ENCODE assay signal across 30 mouse cellular contexts in genomic region chr11:114797981-114798380, GRCm38 (mm10). TPM values are rescaled to one million over a fixed set of nuclear protein-coding genes. Genes with fewer than 3 reads are reported as not detected.
"Had no signal": no experiment of that assay in that cellular context is flagged by ENCODE, and none has a peak within 500 bp of the region (broad histone marks: within the 10 kb centered on the region; RNA-seq: fewer than 3 reads in every experiment).

No protein-coding gene starts in this region.

- H3K9me3 ChIP-seq: limb, embryonic 10.5 days; limb, embryonic 13.5 days; liver, embryonic 13.5 days; midbrain, embryonic 12.5 days; midbrain, embryonic 15.5 days; neural tube, embryonic 13.5 days had no signal

- H3K27me3 ChIP-seq: midbrain, embryonic 15.5 days had no signal

- H3K36me3 ChIP-seq: limb, embryonic 10.5 days; limb, embryonic 13.5 days; liver, embryonic 13.5 days; midbrain, embryonic 12.5 days; midbrain, embryonic 15.5 days; neural tube, embryonic 13.5 days had no signal

- ATAC-seq: midbrain, embryonic 15.5 days had no signal

- H3K4me3 ChIP-seq: layer of hippocampus, adult 2 months; limb, embryonic 10.5 days; limb, embryonic 13.5 days; liver, embryonic 13.5 days; midbrain, embryonic 12.5 days; midbrain, embryonic 15.5 days; myocyte; neural tube, embryonic 13.5 days had no signal

- DNase-seq: kidney, adult 2 months; kidney, postnatal 25 days; layer of hippocampus, adult 9-11 months; liver; liver, embryonic 13.5 days; lung, adult 2 months; lung, postnatal 14 days; lung, postnatal 4 days; thymus, adult 18-20 months; thymus, postnatal 36 days had no signal

- H3K9ac ChIP-seq: limb, embryonic 13.5 days; liver, embryonic 13.5 days; midbrain, embryonic 12.5 days; midbrain, embryonic 15.5 days; neural tube, embryonic 13.5 days had no signal

- H3K27ac ChIP-seq: kidney, postnatal 0 days; layer of hippocampus, adult 2 months; limb, embryonic 10.5 days; limb, embryonic 13.5 days; liver, embryonic 13.5 days; midbrain, embryonic 15.5 days had no signal

- H3K4me2 ChIP-seq: limb, embryonic 13.5 days; liver, embryonic 13.5 days; midbrain, embryonic 12.5 days; midbrain, embryonic 15.5 days; neural tube, embryonic 13.5 days had no signal

RNA-seq across cellular contexts. Expression of gene Gpr142, which starts 0.7 kb away (rescaled TPM):
- total RNA-seq: layer of hippocampus, adult 2 months; layer of hippocampus, postnatal 25 days; left cerebral cortex, adult 18-20 months; left cerebral cortex, postnatal 25 days; megakaryocyte progenitor cell, adult 5-6 weeks; megakaryocyte-erythroid progenitor cell, adult 5-6 weeks; monocyte, adult 5-6 weeks had no signal
- polyA plus RNA-seq: kidney, adult 2 months; kidney, postnatal 0 days; large intestine, adult 2 months; limb, embryonic 10.5 days; limb, embryonic 13.5 days; liver, embryonic 13.5 days; liver, embryonic 16.5 days; lung, adult 2 months; lung, embryonic 16.5 days; midbrain, embryonic 12.5 days; midbrain, embryonic 15.5 days; neural tube, embryonic 13.5 days; spleen, adult 2 months; testis, adult 2 months; urinary bladder, adult 2 months had no signal

RNA-seq across cellular contexts. Expression of gene Btbd17, which starts 2.2 kb away (rescaled TPM):
- total RNA-seq: megakaryocyte progenitor cell, adult 5-6 weeks; megakaryocyte-erythroid progenitor cell, adult 5-6 weeks; monocyte, adult 5-6 weeks had no signal
- polyA plus RNA-seq: liver, embryonic 16.5 days had no signal

RNA-seq across cellular contexts. Expression of gene Kif19a, which starts 32.8 kb away (rescaled TPM):
- total RNA-seq: megakaryocyte progenitor cell, adult 5-6 weeks; megakaryocyte-erythroid progenitor cell, adult 5-6 weeks had no signal
- polyA plus RNA-seq: limb, embryonic 10.5 days had no signal

RNA-seq across cellular contexts. Expression of gene Gprc5c, which starts 53.0 kb away (rescaled TPM):
- total RNA-seq: megakaryocyte-erythroid progenitor cell, adult 5-6 weeks had no signal
